Mouse (Mus musculus) c-Kit-negative CD71-positive TER-119-positive erythroid progenitor cells, embryonic 14.5 days (primary cell): Measurements from ENCODE around the gene Pcgf2.

Experiments used
- DNase-seq: peaks from one replicate; pipeline ENCODE4 v3.0.0-alpha.2; 2013; ENCODE audit warnings: low read depth, low spot score

Pcgf2 gene

DNA sequence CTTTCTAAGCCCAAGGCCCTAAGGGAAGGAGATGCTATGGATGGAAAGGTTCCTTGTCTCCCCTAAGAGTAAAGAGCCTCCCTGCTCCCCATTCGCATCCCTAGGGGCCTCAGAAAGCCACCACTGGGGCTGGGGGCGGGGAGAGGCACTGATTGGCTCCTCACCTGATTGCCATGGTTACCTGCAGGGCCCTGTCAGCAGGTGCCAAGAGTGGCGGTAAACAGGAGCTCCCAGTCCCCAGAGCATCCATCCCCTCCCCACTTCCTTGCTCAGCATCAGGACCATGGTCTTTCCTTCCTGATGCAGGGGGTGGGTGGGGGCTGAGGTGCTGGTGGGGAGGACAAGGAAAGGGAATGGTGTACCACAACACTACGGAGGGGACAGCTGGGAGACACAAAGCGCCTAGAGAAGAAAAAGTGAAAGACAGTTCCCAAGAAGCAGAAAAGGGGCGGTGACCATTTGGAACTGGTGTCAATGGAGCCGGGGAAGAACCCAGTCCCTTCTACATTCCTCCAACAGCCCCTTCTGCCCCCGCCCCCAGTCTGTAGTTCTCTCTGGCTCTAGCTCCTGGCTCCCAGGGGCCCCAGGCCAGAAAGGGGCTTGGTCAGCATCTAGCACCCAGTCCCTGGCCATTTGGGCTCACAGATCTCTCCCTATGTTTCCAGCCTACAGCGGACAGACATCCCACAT, 4.4 kb downstream of the Pcgf2 start:
- DNase-seq, result no peak

DNA sequence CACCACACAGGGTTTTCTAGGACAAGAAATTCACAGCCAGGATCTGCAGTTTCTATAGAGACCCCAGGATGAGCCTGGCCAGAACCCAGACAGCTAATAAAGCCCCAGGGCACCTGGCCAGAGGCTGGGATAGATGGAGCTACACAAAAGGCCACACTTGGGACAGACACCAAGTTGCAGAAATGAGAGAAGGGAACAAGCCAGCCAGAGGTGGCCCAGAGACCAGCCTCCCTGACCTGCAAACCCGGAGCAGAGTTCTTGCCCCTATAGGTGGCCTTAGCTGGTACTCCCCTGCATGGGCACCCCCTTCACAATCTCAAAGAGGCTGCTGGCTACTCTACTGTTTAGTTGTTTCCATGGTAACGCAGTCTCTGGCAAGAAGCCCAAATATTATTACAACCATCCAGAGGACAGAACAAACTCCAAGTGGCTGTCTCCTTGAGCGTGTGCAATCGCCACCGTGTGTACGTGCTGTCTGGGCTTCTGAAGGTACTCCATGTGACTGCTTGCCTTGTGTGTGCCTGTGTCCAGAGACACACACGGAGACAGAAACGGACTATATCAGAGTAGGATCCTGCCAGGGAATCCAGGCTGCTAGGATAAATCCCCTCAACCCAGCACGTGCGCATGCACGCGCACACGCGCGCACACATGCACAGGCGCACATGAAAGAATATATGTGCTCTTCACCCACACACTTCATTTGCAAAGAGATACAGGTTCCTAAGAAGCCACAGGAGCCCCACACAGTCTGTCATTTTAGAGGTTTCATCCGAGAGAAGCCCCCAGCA, 5.2 kb downstream of the Pcgf2 start:
- no peak for DNase-seq

DNA sequence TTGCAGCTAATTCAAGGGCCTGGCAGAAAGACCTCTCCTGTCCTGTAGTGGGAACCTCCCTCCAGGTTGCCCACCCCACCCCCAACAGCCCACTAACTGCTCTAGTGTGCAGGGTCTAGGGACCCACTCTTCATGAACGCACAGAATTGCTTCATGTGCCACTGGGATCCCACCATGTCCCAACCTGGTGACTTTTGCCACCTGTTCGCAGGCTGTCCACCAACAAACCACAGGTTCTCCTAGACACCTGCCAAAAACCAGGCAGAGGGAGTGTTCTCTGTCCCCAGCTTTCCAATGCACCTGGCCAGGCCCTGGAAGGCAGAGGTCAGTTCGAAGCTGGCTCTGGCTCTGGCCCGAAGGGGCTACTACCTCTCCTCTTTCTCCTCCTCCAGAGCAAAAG, 5.9 kb downstream of the Pcgf2 start:
- no peak for DNase-seq

DNA sequence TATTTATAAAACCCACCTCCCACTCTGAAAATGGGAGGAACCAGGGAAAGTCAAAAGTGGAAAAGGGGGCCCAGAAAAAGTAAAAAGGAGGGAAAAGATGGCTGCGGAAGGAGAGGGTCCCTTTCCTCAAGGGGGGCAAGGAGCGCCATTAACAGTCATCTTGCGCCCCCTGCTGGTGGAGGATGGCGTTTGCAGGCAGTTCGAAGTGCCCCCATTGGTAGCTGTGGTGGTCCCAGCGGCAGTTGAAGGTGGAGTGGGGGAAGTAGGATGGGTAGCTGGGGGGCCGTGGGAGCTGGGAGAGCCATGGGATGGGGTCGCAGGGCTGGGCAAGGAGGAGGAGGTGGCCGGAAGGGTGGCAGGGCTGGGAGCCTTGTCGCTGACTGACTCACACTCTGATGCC, 10.4 kb downstream of the Pcgf2 start:
- DNase-seq, result peak; percentile 24

DNA sequence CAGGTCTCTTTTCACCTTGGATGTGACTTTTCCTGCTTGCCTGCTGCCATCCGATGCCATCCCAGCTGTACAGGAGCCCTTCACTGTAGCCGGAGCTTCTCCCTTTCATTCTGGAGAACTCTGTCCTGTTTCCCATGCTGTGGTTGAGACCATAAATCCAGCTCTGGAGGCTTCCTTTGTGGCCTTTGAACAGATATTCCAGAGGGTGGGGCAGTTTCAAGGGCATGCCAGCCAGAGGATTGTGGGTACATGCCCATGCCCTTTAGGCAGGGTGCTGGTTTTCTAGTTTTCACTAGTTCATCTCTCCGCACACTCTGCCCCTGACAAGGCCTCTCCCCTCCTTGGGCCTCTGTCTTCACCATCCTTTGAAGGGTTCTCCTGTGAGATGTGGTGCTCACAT, 13.2 kb downstream of the Pcgf2 start:
- no peak for DNase-seq

DNA sequence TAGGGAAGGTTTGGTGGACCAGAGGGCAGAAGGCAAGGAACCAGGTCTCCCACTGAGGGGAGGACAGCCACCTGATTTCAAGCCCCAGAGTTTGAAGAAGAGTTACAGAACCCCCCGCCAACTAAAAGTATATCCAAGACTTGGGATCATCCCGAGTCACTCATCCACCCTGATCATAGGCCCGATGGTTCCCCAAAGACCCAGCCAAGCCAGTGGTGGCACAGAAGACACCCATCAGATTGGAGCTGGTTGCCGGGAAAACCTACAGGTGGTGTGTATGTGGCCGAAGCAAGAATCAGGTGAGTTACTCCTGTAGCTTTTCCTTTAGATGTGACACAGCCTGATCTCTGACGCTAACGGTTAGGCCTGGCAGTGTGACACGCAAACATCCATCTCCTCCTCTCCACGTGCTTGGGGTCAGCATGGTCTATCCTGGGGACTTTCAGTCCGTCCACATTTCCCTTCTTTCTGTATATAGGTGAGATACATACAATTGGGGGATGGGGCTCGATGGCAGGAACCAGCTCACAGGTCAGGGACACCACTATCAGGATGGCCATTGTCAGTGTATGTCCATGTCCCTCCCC, 13.9 kb downstream of the Pcgf2 start:
- DNase-seq, result no peak

DNA sequence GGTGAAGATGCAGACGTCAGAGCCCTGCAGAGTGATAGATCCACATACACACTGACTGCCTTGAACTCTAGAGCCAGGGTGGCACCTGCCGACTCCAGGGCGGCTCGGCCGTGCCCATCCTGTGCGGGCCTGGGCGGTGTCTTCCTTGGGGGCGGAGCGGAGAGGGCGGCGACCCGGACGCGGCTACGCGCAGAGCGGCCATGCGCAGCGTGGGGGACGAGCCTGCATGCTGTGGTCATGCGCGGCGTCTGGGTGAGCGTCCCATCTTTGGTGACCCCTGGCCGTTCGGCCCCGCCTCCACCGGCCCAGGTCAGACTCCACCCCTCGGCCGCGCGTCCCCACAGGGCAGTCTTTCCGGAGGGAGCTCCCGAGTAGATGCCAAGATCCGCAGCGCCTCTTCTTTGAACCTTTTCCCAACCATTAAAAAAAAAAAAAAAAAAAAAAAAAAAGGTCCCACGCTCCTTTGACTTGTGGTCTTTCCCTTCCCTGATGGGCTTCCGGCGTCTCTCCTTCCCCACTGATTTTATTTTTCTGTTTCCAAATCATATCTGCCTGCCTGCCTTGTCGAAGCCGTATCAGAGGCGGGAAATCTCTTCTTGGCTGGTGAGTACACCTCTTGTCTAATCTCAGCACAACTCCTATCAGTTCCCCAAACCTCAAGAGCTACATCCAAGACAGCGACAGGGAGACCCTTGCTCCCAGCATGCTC, 14.5 kb downstream of the Pcgf2 start, which contains the start of gene Cisd3:
Gene Cisd3 (plus strand): TSS at position 214 of the 709 bp plus-strand sequence.
- DNase-seq, result no peak

DNA sequence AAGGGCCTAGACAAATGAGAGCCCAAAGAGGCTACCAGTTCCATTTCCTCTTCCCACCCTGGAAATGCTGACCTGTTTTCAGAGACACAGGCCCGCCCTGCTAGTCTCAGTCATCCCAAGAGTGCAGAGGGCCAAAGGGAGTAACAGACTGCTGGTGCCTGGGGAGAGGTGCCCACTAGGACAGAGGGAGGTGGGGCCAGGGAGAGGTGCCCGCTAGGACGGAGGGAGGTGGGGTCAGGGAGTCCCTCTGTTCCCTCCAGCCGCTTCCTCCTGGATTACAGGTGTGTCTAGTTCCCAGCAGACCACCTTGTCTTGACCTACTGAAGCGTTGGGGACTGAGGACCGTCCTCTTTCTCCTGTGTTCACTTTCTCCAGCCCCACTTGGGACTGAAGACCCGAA, 15.5 kb downstream of the Pcgf2 start:
- DNase-seq, result no peak

DNA sequence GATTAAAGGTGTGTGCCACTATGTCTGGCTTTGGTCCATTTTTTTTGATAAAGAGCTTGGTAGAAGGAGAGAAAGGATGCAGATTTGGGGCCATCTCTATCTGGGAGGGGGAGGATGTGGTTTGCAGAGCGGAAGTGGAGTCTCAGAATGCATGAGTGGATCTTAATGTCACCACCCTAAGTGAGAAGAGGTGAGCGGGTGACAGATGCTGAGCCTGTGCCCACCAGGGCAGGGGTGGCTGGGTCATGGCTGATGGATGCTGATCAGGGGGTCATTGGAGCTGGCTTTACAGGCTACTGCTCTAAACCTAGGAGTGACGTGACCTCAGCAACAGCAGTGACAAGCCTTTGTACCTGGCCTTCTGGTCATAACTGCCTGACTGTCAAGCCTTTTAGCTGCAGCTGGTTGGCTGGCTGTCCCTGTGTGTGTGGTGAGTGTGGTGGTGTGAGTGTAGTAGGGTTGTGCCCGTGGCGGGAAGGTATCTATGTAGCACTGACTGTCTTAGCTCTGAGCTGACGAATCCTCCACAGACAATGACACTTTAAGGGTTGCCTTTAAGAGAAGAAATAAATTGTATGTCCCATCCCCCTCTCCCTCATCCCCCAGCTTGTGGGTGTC, 16.1 kb downstream of the Pcgf2 start:
- DNase-seq, result no peak

DNA sequence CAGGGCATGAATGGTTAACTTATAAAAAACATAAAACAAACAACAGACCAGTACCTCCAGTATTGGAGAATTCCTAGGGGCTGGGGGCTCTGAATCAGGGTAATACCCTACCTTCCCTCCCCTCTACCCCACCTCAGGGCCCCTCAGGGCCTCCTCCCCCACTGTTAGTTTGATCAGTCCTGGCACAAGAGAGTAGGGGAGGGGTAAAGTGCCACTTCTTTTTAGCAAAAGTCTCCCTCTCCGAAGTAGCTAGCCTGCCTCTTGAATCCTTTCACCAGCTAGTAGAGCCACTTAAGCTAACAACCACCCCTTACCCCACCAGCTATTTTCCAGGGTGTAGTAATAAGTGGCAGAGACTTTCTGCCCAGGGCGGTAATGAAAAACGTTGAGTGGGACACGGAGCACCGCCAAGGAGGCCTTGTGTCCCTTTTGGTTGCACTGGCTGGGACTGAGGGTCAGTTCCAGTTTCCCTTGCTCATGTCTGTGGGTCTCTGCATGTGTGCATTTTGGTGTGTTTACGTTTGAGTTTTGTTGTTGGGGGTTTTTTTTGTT, 17.7 kb downstream of the Pcgf2 start:
- DNase-seq, result no peak

DNA sequence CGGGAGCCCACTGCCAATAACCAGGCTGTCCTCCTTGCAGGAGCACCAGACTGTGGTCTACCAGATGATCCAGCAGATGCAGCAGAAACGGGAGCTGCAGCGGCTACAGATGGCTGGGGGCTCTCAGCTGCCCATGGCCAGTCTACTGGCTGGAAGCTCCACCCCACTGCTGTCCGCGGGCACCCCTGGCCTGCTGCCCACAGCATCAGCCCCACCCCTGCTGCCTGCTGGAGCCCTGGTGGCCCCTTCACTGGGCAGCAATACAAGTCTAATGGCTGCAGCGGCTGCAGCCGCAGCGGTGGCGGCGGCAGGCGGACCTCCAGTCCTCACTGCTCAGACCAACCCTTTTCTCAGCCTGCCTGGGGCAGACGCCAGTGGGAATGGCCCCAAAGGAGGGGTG, 19.9 kb downstream of the Pcgf2 start:
- no peak for DNase-seq

DNA sequence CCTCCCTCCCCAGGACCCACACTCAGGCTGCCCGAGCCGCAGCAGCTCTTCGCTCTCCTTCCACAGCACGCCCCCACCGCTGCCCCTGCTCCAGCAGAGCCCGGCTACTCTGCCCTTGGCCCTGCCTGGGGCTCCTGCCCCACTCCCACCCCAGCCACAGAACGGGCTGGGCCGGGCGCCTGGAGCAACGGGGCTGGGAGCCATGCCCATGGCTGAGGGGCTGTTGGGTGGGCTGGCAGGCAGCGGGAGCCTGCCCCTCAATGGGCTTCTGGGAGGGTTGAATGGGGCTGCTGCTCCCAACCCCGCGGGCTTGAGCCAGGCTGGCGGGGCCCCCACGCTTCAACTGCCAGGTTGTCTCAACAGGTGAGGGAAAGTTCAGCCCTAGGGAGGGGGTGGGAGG, 22.0 kb downstream of the Pcgf2 start:
- no peak for DNase-seq

DNA sequence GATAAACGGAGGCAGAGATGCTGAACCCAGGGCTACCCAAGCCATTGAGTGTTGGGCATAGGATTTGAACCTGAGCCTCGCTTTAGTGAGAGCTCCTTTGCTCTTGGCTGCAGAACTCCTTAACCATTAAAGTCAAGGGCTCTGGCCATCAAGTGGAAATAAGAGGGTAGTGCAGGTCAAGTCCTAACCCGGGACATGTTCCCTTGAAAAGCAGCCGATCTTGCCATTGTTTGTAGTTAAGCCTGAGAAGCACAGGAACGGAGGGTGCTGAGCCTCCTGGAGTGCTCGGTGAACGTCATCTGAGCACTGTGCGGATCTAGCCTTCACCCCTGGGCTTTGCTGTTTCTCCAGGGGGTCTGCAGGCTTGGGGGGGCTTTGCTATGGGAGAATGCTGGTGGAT, 22.5 kb downstream of the Pcgf2 start:
- DNase-seq, result no peak

DNA sequence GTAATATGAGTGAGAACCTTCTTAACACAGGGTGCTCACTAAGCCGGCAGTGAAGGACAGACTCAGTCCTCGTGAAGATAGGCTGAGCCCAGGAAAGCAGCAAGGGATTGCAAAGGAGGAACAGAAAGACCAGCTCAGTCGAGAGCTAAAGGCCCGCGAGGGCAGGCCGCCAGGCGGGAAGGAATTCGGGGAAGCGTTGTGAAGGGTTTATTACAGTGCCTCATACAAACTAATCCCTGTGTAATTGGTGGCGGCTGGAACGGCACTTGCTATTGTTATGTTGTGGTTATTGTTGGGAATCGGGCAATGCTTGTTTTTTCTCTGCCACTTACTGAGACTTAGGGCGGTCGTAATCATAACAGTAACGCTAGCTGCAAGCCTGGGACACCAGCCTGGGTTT, 22.9 kb downstream of the Pcgf2 start:
- DNase-seq, result no peak

DNA sequence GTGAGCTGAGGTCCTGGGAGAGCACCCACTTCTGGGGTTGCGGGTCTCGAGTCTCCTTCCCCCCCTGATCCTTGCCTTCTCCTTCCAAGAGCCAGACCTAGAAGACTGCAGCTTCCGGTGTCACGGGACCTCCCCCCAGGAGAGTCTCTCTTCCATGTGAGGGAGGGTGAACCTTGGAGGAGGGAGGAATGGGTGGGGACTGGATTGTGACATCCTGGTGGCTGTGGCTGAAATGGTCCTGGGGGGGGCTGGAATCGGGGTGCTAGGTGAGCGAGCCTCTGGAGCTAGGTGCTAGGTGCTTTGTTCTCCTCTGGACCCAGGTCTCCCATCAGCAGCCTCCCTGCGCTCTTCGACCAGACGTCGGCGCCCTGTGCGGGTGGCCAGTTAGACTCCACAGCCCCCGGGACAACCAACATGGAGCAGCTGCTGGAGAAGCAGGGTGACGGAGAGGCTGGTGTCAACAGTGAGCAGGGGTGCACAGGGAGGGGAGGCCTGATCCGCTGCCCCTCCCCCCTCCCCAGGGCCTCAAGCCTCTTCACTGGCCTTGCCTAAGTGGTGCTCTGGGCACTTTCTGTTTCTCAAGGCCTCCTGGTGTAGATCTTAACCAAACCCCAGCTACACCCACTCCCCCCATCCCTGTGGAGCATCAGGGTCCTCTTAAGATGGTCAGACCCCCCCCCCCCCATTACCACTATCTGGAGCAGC, 24.1 kb downstream of the Pcgf2 start:
- DNase-seq, result no peak

DNA sequence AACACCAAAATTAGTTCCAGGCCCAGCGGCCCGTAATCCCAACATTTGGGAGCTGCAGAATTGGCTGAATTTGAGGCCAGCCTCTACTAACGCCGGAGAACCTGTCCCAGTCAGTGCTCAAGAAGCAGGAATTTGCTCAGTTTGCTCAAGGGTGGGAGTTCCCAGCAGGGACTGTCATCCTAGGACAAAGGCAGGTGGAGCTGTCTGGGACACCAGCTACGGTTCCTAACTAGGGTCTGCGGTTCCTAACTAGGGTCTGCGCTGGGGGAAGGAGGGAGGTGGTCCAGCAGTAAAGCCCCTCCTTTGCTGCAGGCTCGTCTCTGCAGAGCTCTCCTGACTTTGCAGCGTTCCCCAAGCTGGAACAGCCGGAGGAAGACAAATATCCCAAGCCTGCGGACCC, 27.1 kb downstream of the Pcgf2 start:
- DNase-seq, result no peak

DNA sequence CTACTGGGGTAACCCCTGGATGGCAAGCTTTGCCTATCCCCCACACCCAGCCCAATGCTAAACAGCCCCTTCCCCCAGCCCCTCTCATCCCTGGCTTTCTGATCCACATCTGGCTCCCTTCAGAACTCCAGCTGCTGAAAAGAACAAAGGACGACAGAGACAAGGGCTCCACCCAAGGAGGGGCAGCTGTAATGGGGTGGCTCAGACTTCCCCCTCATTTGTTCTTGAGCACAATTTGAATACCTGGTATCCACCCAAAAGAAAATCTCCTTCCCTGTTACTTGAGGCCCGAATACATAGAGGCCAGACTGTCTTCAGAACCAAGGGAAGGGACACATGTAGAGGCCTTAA, 29.1 kb downstream of the Pcgf2 start:
- no peak for DNase-seq

DNA sequence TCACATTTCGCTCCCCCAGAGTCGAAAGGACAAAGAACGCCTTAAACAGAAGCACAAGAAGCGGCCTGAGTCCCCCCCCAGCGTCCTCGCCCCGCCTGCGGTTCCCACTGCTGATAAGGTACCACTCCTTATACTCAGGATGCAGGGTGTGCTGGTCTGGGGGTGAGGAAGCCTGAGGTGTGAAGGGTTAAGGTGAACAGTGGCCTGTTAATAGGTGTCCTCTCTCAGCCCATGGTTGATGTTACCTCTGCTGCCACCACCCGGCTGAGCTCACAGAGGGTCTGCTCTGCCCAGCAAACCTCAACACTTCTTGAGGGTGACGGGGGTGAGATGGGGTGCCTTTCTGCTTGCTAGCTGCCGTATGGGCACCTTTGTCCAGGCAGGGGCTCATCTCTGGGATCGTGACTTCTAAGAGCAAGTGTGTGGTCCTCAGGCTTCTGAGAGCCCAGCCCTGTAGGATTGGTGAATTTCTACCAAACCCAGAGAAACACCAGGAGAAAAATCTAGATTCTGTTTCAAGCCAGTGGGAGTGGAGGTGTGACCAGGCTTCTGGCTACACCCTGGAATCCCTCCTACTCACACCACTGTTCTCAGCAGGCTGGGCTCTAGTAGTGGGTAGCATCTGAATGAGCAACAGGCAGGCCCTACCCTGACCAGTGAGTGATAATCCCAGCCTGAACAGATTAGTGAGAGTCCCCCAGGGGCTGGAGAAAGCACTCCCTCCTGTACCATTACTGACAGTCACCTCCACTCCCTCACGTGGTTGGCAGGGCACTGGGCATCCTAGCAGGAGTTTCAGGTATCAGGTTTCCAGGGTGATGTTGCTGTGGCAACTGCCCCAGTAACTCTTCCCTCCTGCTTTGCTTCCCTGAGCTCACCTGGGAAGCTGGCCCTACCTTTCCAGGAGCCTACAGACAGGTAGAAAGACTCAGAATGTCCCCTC, 29.8 kb downstream of the Pcgf2 start:
- no peak for DNase-seq

DNA sequence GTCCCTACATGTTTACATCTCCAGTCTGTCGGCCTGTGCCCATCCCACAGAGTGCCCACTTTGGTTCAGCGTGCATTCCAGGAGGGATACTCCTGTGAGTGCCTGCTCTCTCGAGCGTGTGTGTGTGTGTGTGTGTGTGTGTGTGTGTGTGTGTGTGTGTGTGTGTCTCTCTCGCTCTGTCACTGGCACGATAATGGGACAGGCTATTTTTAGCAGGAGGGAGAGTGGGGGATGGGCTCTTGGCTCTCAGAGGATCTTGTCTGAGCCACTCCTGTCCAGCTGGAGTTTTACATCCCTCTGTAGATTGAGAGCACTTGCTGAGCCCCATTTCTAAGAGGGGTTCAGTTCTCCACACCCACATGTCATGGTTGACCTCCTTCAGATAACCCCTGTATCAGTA, 30.5 kb downstream of the Pcgf2 start:
- DNase-seq, result no peak

DNA sequence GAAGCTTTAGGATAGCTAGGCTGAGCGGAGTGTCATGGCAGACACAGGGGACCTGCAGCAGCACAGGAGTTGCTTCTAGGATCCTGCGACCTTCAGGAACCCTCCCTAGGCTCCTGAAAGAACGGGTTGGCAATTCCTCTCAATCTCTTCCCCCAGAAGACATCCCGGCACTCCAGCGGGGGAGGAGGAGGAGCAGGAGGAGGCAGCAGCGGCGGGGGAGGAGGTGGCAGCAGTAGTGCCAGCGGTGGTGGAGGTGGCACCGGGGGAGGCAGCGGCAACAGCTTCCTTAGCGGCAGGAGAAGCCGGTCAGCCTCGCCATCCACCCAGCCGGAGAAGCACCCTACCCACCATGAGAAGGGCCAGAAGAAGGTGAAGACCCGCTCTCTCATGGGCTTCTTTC, 31.0 kb downstream of the Pcgf2 start:
- DNase-seq, result no peak
